Mouse (Mus musculus): Measurements from ENCODE around the gene Tgfbi.
A peak's percentile ranks its signal among the peaks of the same experiment; 100 is the strongest.

The Tgfbi gene

GRCm38 (mm10) chr13:56634139-56634615 is 24.9 kb downstream of the Tgfbi start:
- DNase-seq (ENCODE audit: low spot score in 2 of 2): peak in 1 of 2 experiments; percentile 44

- peak; percentile 56 to 61 for DNase-seq (ENCODE audit: low spot score in 2 of 2)
Observed at GRCm38 (mm10) chr13:56634920-56635319, 25.6 kb downstream of the Tgfbi start.

GRCm38 (mm10) chr13:56637027-56637426 is 27.7 kb downstream of the Tgfbi start:
- no peak for DNase-seq (ENCODE audit: low spot score in 2 of 2)

- no peak for DNase-seq (ENCODE audit: low spot score in 2 of 2)
Observed at GRCm38 (mm10) chr13:56641746-56642145, 32.4 kb downstream of the Tgfbi start.

GRCm38 (mm10) chr13:56644031-56644430 is 34.7 kb downstream of the Tgfbi start:
- no peak for DNase-seq (ENCODE audit: low spot score in 2 of 2)

GRCm38 (mm10) chr13:56645744-56646143 is 36.4 kb downstream of the Tgfbi start:
- no peak for DNase-seq (ENCODE audit: low spot score in 2 of 2)

GRCm38 (mm10) chr13:56647597-56648405 is 38.5 kb downstream of the Tgfbi start:
- peak; percentile 82 to 89 for DNase-seq (ENCODE audit: low spot score in 2 of 2)

- DNase-seq (ENCODE audit: low spot score in 2 of 2): no peak
Observed at GRCm38 (mm10) chr13:56650020-56650419, 40.7 kb downstream of the Tgfbi start.

- DNase-seq (ENCODE audit: low spot score in 2 of 2): no peak
Observed at GRCm38 (mm10) chr13:56652381-56652780, 43.1 kb downstream of the Tgfbi start.

GRCm38 (mm10) chr13:56654176-56654575 is 44.9 kb downstream of the Tgfbi start:
- DNase-seq (ENCODE audit: low spot score in 2 of 2): no peak

GRCm38 (mm10) chr13:56657946-56658512 is 48.7 kb downstream of the Tgfbi start:
- DNase-seq (ENCODE audit: low spot score in 2 of 2): peak in 1 of 2 experiments; percentile 76

- DNase-seq (ENCODE audit: low spot score in 2 of 2): no peak
Observed at GRCm38 (mm10) chr13:56658931-56659330, 49.6 kb downstream of the Tgfbi start.

GRCm38 (mm10) chr13:56661914-56662621 is 52.7 kb downstream of the Tgfbi start:
- DNase-seq (ENCODE audit: low spot score in 2 of 2): peak; percentile 40 to 67

- DNase-seq (ENCODE audit: low spot score in 2 of 2): no peak
Observed at GRCm38 (mm10) chr13:56664256-56665170, 55.2 kb downstream of the Tgfbi start.

- DNase-seq (ENCODE audit: low spot score in 2 of 2): peak in 1 of 2 experiments; percentile 33
Observed at GRCm38 (mm10) chr13:56671206-56671605, 61.9 kb downstream of the Tgfbi start.

- DNase-seq (ENCODE audit: low spot score in 2 of 2): no peak
Observed at GRCm38 (mm10) chr13:56677731-56678130, 68.4 kb downstream of the Tgfbi start.

GRCm38 (mm10) chr13:56678188-56678787 is 69.0 kb downstream of the Tgfbi start:
- peak in 1 of 2 experiments; percentile 45 for DNase-seq (ENCODE audit: low spot score in 2 of 2)

- DNase-seq (ENCODE audit: low spot score in 2 of 2): no peak
Observed at GRCm38 (mm10) chr13:56678826-56679504, 69.6 kb downstream of the Tgfbi start.

- no peak for DNase-seq (ENCODE audit: low spot score in 2 of 2)
Observed at GRCm38 (mm10) chr13:56681924-56682323, 72.6 kb downstream of the Tgfbi start.

- peak; percentile 72 to 80 for DNase-seq (ENCODE audit: low spot score in 2 of 2)
Observed at GRCm38 (mm10) chr13:56682326-56682725, 73.0 kb downstream of the Tgfbi start.
